ENCODE assay signal across 14 mouse cellular contexts in genomic region chr8:127251985-127252384, GRCm38 (mm10).
DNase-seq lines count a peak whose midpoint lies in the region; ATAC-seq and TF ChIP-seq lines count a peak whose summit lies in the region.
"Had no signal": no experiment of that assay in that cellular context is flagged by ENCODE, and none has a peak within 500 bp of the region (broad histone marks: within the 10 kb centered on the region; RNA-seq: fewer than 3 reads in every experiment).

No protein-coding gene starts in this region.

- H3K27ac ChIP-seq in kidney, adult 2 months (ENCODE audit: insufficient read depth, low read depth, low read length), result peak overlapping the region; percentile 42
- H3K27ac ChIP-seq in lung, embryonic 14.5 days (ENCODE audit: low read depth), result no peak overlapping the region
- H3K27ac ChIP-seq in cerebellum, adult 2 months (ENCODE audit: insufficient read depth, low read length), result no peak overlapping the region
- H3K27ac ChIP-seq: forebrain, embryonic 10.5 days; hindbrain, embryonic 10.5 days had no signal

- no peak for ATAC-seq in lung, embryonic 14.5 days (ENCODE audit: insufficient read depth)

- TF ChIP-seq POLR2A in kidney, adult 2 months (IDR thresholded peaks at IDR 0.05; ENCODE audit: low read depth, low read length), result no peak
- TF ChIP-seq POLR2A in cerebellum, adult 2 months (IDR thresholded peaks at IDR 0.05; ENCODE audit: borderline replicate concordance, insufficient read depth, low read length), result no peak

- H3K27me3 ChIP-seq in kidney, adult 2 months (replicated peaks; ENCODE audit: control insufficient read depth, insufficient read depth, low read length), result no peaks in the 10 kb centered on the region
- H3K27me3 ChIP-seq in lung, embryonic 14.5 days (ENCODE audit: insufficient read depth, low read length), result no peaks in the 10 kb centered on the region
- no peaks in the 10 kb centered on the region; the same call in 1 of the 2 replicates for H3K27me3 ChIP-seq in cerebellum, adult 2 months (ENCODE audit: control insufficient read depth, insufficient read depth, low read length)
- H3K27me3 ChIP-seq: megakaryocyte, embryonic 14.5 days had no signal

- peak; percentile 32 for DNase-seq in kidney, adult 2 months
- DNase-seq in kidney, postnatal 14 days, result no peak
- DNase-seq in lung, embryonic 14.5 days, result no peak
- DNase-seq in lung, postnatal 36 days, result no peak
- peak; percentile 80 for DNase-seq in R1 (ENCODE audit: low read depth, low spot score)
- peak; percentile 24 for DNase-seq in retina, embryonic 14.5 days (ENCODE audit: low spot score)
- no peak for DNase-seq in right cerebral cortex, postnatal 14 days
- DNase-seq in cerebellum, adult 2 months, result no peak
- DNase-seq: cerebellum, adult 9-10 months had no signal

- H3K4me2 ChIP-seq in lung, embryonic 14.5 days, result no peak overlapping the region
- H3K4me2 ChIP-seq: heart, embryonic 11.5 days had no signal

- 66% methylated on average over 13 of the region's 13 CpGs for WGBS in kidney, adult 2 months
- 85% methylated on average over 13 of the region's 13 CpGs for WGBS in lung, embryonic 14.5 days
- WGBS in cerebellum, adult 2 months, result 87% methylated on average over 13 of the region's 13 CpGs

- no peak overlapping the region for H3K4me3 ChIP-seq in kidney, adult 2 months (ENCODE audit: insufficient read depth, low read depth, low read length)
- no peak overlapping the region for H3K4me3 ChIP-seq in lung, embryonic 14.5 days (ENCODE audit: low read depth, low read length)
- no peak overlapping the region for H3K4me3 ChIP-seq in cerebellum, adult 2 months (replicated peaks; ENCODE audit: insufficient read depth, low read depth, low read length)
- H3K4me3 ChIP-seq: forebrain, embryonic 10.5 days; hindbrain, embryonic 10.5 days; megakaryocyte, embryonic 14.5 days had no signal

- TF ChIP-seq CTCF in kidney, adult 2 months (conservative IDR thresholded peaks at IDR 0.05; ENCODE audit: insufficient read depth, insufficient read length, low read depth, low read length), result 0 out of 2 replicates have a peak, but pooled peaks have one; percentile 29
- peak; percentile 26; the same call in 1 of the 2 replicates for TF ChIP-seq CTCF in lung, embryonic 14.5 days (IDR thresholded peaks at IDR 0.05; ENCODE audit: low read depth)
- TF ChIP-seq CTCF in cerebellum, adult 2 months (IDR thresholded peaks at IDR 0.05; ENCODE audit: borderline replicate concordance, insufficient read depth, low read depth, low read length), result no peak

- H3K36me3 ChIP-seq in kidney, adult 2 months (ENCODE audit: control insufficient read depth, insufficient read depth, low read length), result no peaks in the 10 kb centered on the region
- no peaks in the 10 kb centered on the region for H3K36me3 ChIP-seq in lung, embryonic 14.5 days (ENCODE audit: insufficient read depth)
- H3K36me3 ChIP-seq: forebrain, embryonic 10.5 days; G1E; hindbrain, embryonic 10.5 days had no signal

- no peaks in the 10 kb centered on the region for H3K9me3 ChIP-seq in lung, embryonic 14.5 days (ENCODE audit: low read depth, low read length)
- H3K9me3 ChIP-seq: forebrain, embryonic 10.5 days; hindbrain, embryonic 10.5 days; megakaryocyte, embryonic 14.5 days had no signal

- peaks cover 20% of the 10 kb centered on the region for H3K4me1 ChIP-seq in kidney, adult 2 months (ENCODE audit: control insufficient read depth, insufficient read depth, low read length)
- 0 out of 2 replicates have a peak, but pooled peaks cover 7% of the 10 kb centered on the region for H3K4me1 ChIP-seq in lung, embryonic 14.5 days (ENCODE audit: insufficient read depth)
- no peaks in the 10 kb centered on the region for H3K4me1 ChIP-seq in cerebellum, adult 2 months (ENCODE audit: control insufficient read depth, insufficient read depth, low read length)
- H3K4me1 ChIP-seq: megakaryocyte, embryonic 14.5 days had no signal

- H3K9ac ChIP-seq in lung, embryonic 14.5 days, result no peak overlapping the region

Comparison
In these comparisons a context has a peak if more than half of its experiments do, and no peak if none do; other contexts are left out.
1. DNase-seq: peak in kidney, adult 2 months (single experiment), R1 (single experiment) and retina, embryonic 14.5 days (single experiment); none in kidney, postnatal 14 days (single experiment), lung, embryonic 14.5 days (single experiment), lung, postnatal 36 days (single experiment), right cerebral cortex, postnatal 14 days (single experiment) and cerebellum, adult 2 months (0 of 2).